Mouse (Mus musculus) layer of hippocampus, postnatal 36 days (tissue): ENCODE results near the gene Parp14. TPM values are rescaled to one million over a fixed set of nuclear protein-coding genes. Genes with fewer than 3 reads are reported as not detected.

Source experiments
- DNase-seq, 2 experiments: peaks; one replicate each; pipeline ENCODE4 v3.0.0; 2022
- total RNA-seq, 2 experiments: library from RNA; stranded (reverse); gene quantifications; 2 replicates each; pipeline ENCODE4 v1.2.3; 2021

Parp14 gene
- total RNA-seq, 2 experiments from 2014 or later, result 1.3 to 1.9 TPM

DNA sequence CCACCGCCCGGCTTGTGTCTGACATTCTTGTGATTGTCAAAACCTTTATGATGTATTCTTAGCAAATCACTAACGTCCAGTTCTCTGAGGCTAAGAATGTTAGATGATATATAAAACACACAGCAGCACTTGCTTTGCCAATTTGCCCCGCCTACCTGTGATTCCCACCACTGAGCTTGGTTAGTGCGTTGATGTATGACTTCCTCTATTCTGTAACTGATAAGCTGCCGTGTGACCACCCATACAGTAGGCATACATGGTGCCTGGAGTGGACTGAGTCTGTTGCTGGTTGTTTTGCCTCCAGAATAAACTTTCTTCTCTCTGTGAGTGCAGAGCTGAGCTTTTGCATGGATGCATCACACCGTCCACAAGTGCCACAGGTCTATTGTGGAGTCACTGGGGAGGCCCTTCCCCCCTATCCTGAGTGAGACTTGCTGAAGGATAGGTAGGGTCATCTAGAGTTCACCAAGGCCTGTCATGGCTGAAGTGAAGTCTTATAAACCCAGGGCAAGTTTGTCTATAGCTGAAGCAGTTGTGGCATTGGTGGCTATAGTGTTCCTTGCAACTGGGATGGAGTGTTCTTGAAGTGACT lies 87.1 kb downstream of the Parp14 start:
- DNase-seq, result no peak

DNA sequence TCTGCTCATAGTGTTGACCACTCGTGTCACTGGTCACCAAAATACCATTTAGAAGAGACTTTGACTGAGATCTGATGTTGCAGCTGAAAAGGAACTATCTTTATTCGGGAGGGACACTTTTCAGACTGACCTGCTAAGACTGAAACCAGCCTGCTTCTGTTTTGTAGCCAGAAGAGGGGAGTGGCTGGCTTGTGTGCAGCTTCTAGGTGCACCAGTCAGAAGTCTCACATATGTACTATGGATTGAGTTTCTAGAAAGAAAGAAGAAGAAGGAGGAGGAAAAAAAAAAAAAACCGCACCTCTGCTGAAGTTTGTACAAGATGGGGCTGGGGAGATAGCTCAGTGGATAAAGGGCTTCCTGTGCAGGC lies 88.2 kb downstream of the Parp14 start:
- DNase-seq, result no peak

Other genes with a start within 250 kb of the Parp14 start
- 10 to 100 TPM; 67.2 to 68.0 TPM for gene Dirc2, start 102.2 kb downstream of the Parp14 start, total RNA-seq
- 1 to 10 TPM; 6.1 to 7.8 TPM for gene Hspbap1, start 101.2 kb downstream of the Parp14 start, total RNA-seq
- gene Parp9, start 66.9 kb upstream of the Parp14 start, total RNA-seq, result 1 to 10 TPM; 3.2 to 3.3 TPM
- 1 to 10 TPM; 4.3 to 4.4 TPM for gene Dtx3l, start 67.6 kb upstream of the Parp14 start, total RNA-seq
- gene Kpna1, start 107.2 kb upstream of the Parp14 start, total RNA-seq, result 100 to 1,000 TPM; 134 to 153 TPM
- gene Wdr5b, start 169.6 kb upstream of the Parp14 start, total RNA-seq, result 1 to 10 TPM; 5.4 to 5.8 TPM
- 10 to 100 TPM; 81.1 to 82.7 TPM for gene Fam162a, start 200.1 kb upstream of the Parp14 start, total RNA-seq
- gene Ccdc58, start 200.1 kb upstream of the Parp14 start, total RNA-seq, result 10 to 100 TPM; 21.3 to 23.9 TPM